Mouse (Mus musculus) large intestine, adult 2 months (tissue): ENCODE results near the gene Cacnb1. TPM values are rescaled to one million over a fixed set of nuclear protein-coding genes. Genes with fewer than 3 reads are reported as not detected.

ENCODE experiments used
- DNase-seq: peaks from one replicate; pipeline ENCODE4 v3.0.0-alpha.2; 2012; ENCODE audit warnings: low read depth, low spot score
- WGBS: fragments of 180-500 bp; shearing (Covaris S2); methylation state at CpG from one replicate; pipeline ENCODE4 v1.1.7; 2018; 5-methylcytosine and 5-hydroxymethylcytosine counted together
- polyA plus RNA-seq: library from polyadenylated mRNA; depleted of rRNA; stranded (reverse); fragments of >200 nt; gene quantifications from 2 replicates; pipeline ENCODE4 v1.2.3, GENCODE M21; 2012; rRNA removed

Gene Cacnb1
- polyA plus RNA-seq, 1 experiment: 3.9 TPM

GRCm38 (mm10) chr11:97971232-97971631, 51.6 kb downstream of the Cacnb1 start:
- 17% methylated on average over 7 of the region's 7 CpGs for WGBS
- no peak for DNase-seq

- no peak for DNase-seq
- WGBS: 79% methylated on average over 7 of the region's 7 CpGs
Observed at GRCm38 (mm10) chr11:97970771-97971170, 52.1 kb downstream of the Cacnb1 start.

GRCm38 (mm10) chr11:97968385-97968784, 54.4 kb downstream of the Cacnb1 start:
- no peak for DNase-seq
- whole genome bisulfite sequencing: 81% methylated on average over 5 of the region's 5 CpGs

- DNase-seq: no peak
- 28% methylated on average over 2 of the region's 2 CpGs for WGBS
Observed at GRCm38 (mm10) chr11:97967114-97967513, 55.7 kb downstream of the Cacnb1 start.

- no peak for DNase-seq
- WGBS: 90% methylated on average over 1 of the region's 1 CpGs
Observed at GRCm38 (mm10) chr11:97960907-97961306, 61.9 kb downstream of the Cacnb1 start.

- 70% methylated on average over 5 of the region's 5 CpGs for WGBS
- DNase-seq: no peak
Observed at GRCm38 (mm10) chr11:97959300-97959680, 63.5 kb downstream of the Cacnb1 start.

GRCm38 (mm10) chr11:97958641-97959299, 64.1 kb downstream of the Cacnb1 start:
- DNase-seq: no peak
- 77% methylated on average over 7 of the region's 7 CpGs for WGBS

- 57% methylated on average over 6 of the region's 6 CpGs for WGBS
Observed at GRCm38 (mm10) chr11:97956905-97957560, 65.8 kb downstream of the Cacnb1 start.

GRCm38 (mm10) chr11:97955915-97956314, 66.9 kb downstream of the Cacnb1 start:
- 72% methylated on average over 4 of the region's 4 CpGs for WGBS

More at GRCm38 (mm10) chr11:97956905-97957560, 65.8 kb downstream of the Cacnb1 start:
- DNase-seq: no peak

GRCm38 (mm10) chr11:97955146-97955902, 67.5 kb downstream of the Cacnb1 start:
- no peak for DNase-seq
- 80% methylated on average over 9 of the region's 9 CpGs for WGBS

More at GRCm38 (mm10) chr11:97955915-97956314, 66.9 kb downstream of the Cacnb1 start:
- no peak for DNase-seq

- DNase-seq: no peak
- 54% methylated on average over 14 of the region's 14 CpGs for WGBS
Observed at GRCm38 (mm10) chr11:97954469-97955141, 68.2 kb downstream of the Cacnb1 start.

- no peak for DNase-seq
- 78% methylated on average over 6 of the region's 6 CpGs for whole genome bisulfite sequencing
Observed at GRCm38 (mm10) chr11:97953939-97954275, 68.9 kb downstream of the Cacnb1 start.

- WGBS: 88% methylated on average over 16 of the region's 16 CpGs
- DNase-seq: no peak
Observed at GRCm38 (mm10) chr11:97953179-97953938, 69.5 kb downstream of the Cacnb1 start.

- WGBS: 100% methylated on average over 1 of the region's 1 CpGs
- no peak for DNase-seq
Observed at GRCm38 (mm10) chr11:97952367-97953006, 70.3 kb downstream of the Cacnb1 start.

Other genes starting within 250 kb of the Cacnb1 start
- 0.22 TPM in 1 of 2 replicates, not detected in the other for gene 1700001P01Rik, start 247.1 kb downstream of the Cacnb1 start, polyA plus RNA-seq
- 115 and 147 TPM in 2 replicates for gene Rpl23, start 240.6 kb downstream of the Cacnb1 start, polyA plus RNA-seq
- 251 and 313 TPM in 2 replicates for gene Lasp1, start 224.0 kb downstream of the Cacnb1 start, polyA plus RNA-seq
- 1.2 and 1.4 TPM in 2 replicates for gene B230217C12Rik, start 182.3 kb downstream of the Cacnb1 start, polyA plus RNA-seq
- 0.27 and 0.33 TPM in 2 replicates for gene Fbxo47, start 138.9 kb downstream of the Cacnb1 start, polyA plus RNA-seq
- gene Plxdc1, start 36.6 kb downstream of the Cacnb1 start, polyA plus RNA-seq: 1.3 and 1.6 TPM in 2 replicates
- gene Arl5c, start 26.9 kb downstream of the Cacnb1 start, polyA plus RNA-seq: 2.5 and 3.4 TPM in 2 replicates
- 883 and 1,013 TPM in 2 replicates for gene Rpl19, start 3.7 kb upstream of the Cacnb1 start, polyA plus RNA-seq
- gene Stac2, start 30.4 kb upstream of the Cacnb1 start, polyA plus RNA-seq: 1.0 and 1.2 TPM in 2 replicates
- gene Fbxl20, start 127.4 kb upstream of the Cacnb1 start, polyA plus RNA-seq: 5.4 and 8.2 TPM in 2 replicates
- gene Med1, start 170.3 kb upstream of the Cacnb1 start, polyA plus RNA-seq: 7.5 and 14.6 TPM in 2 replicates
- 8.5 and 14.0 TPM in 2 replicates for gene Cdk12, start 180.0 kb upstream of the Cacnb1 start, polyA plus RNA-seq